Mouse (Mus musculus) liver, postnatal 0 days (tissue): ENCODE results near the gene Bmpr2.

Source experiments
- CTCF ChIP-seq: sonication (generic); IDR thresholded peaks from 2 replicates; pipeline ENCODE4 v1.5.1; 2016; ENCODE audit warnings: antibody characterized with exemption, low read depth
- EP300 ChIP-seq: IDR thresholded peaks from 2 replicates; pipeline ENCODE4 v1.6.1; 2016; ENCODE audit warnings: antibody characterized with exemption, low read depth, mild to moderate bottlenecking

- TF ChIP-seq CTCF (no peak), EP300 (no peak)
Measured at GRCm38 (mm10) chr1:59833723-59834122, 70.5 kb downstream of the Bmpr2 start.
